ENCODE assay signal across 11 mouse cellular contexts in the genomic region with DNA sequence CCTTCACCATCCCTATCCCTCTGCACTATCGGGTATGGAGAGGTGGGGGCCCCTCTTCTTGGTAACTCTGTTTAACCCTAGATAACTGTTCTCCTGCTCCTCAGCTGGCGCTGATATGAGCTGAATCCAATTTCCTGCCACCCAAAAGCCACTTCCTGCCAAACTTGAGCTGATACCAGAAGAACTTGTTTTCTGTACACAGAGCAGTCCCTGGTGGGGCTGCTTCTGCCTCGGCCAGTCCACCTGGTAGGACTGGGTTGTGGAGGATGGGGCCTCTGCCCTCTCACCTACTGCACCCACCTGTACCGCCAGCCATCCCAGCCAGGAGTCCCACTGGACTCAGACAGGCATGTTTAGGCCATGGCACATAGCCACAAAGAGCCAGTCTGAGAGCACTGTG. TPM values are rescaled to one million over a fixed set of nuclear protein-coding genes. Genes with fewer than 3 reads are reported as not detected.
DNase-seq lines count a peak whose midpoint lies in the region; ATAC-seq and TF ChIP-seq lines count a peak whose summit lies in the region.
"Had no signal": no experiment of that assay in that cellular context is flagged by ENCODE, and none has a peak within 500 bp of the region (broad histone marks: within the 10 kb centered on the region; RNA-seq: fewer than 3 reads in every experiment).

No protein-coding gene starts in this region.

- TF ChIP-seq CTCF in heart, postnatal 0 days (IDR thresholded peaks at IDR 0.05; ENCODE audit: low read depth) = no peak
- no peak for TF ChIP-seq CTCF in heart, adult 2 months (IDR thresholded peaks at IDR 0.05)
- TF ChIP-seq CTCF in bone marrow, adult 2 months (IDR thresholded peaks at IDR 0.05; ENCODE audit: control insufficient read depth, insufficient read depth, low read length) = no peak
- TF ChIP-seq CTCF in lung, adult 2 months (IDR thresholded peaks at IDR 0.05; ENCODE audit: insufficient read depth, low read length) = no peak

- intact Hi-C loops in heart, adult 2 months (cut with DNase I) = no loop called here

- no peak overlapping the region for H3K4me2 ChIP-seq in heart, postnatal 0 days (ENCODE audit: low read depth, low read length)
- H3K4me2 ChIP-seq in hindbrain, embryonic 12.5 days (replicated peaks) = no peak overlapping the region

- H3K27me3 ChIP-seq in heart, postnatal 0 days (ENCODE audit: control insufficient read depth, insufficient read depth, low read length) = no peaks in the 10 kb centered on the region
- H3K27me3 ChIP-seq in heart, adult 2 months (ENCODE audit: control insufficient read depth, insufficient read depth, low read length) = no peaks in the 10 kb centered on the region
- peaks cover 54% of the 10 kb centered on the region for H3K27me3 ChIP-seq in hindbrain, embryonic 12.5 days

- no peaks in the 10 kb centered on the region for H3K36me3 ChIP-seq in heart, postnatal 0 days (replicated peaks; ENCODE audit: control insufficient read depth, insufficient read depth, low read length)
- no peaks in the 10 kb centered on the region for H3K36me3 ChIP-seq in heart, adult 2 months (ENCODE audit: control insufficient read depth, insufficient read depth, low read length)
- H3K36me3 ChIP-seq in hindbrain, embryonic 12.5 days = no peaks in the 10 kb centered on the region

- no peak for ATAC-seq in heart, postnatal 0 days (ENCODE audit: insufficient read depth, low read depth)
- ATAC-seq in hindbrain, embryonic 12.5 days (ENCODE audit: low FRiP score) = no peak

- TF ChIP-seq EP300 in heart, postnatal 0 days (IDR thresholded peaks at IDR 0.05; ENCODE audit: low read depth) = no peak
- TF ChIP-seq EP300 in heart, adult 2 months (IDR thresholded peaks at IDR 0.05; ENCODE audit: insufficient read depth, low read depth, low read length) = no peak

- H3K9me3 ChIP-seq in heart, postnatal 0 days (replicated peaks; ENCODE audit: control insufficient read depth, low read length) = no peaks in the 10 kb centered on the region
- no peaks in the 10 kb centered on the region for H3K9me3 ChIP-seq in hindbrain, embryonic 12.5 days (replicated peaks)

- H3K79me2 ChIP-seq in heart, adult 2 months (replicated peaks; ENCODE audit: control insufficient read depth, insufficient read depth, low read length) = no peaks in the 10 kb centered on the region

- no peak for DNase-seq in heart, postnatal 0 days (ENCODE audit: low spot score)
- DNase-seq in heart, adult 2 months = no peak
- peak; percentile 39 to 57 for DNase-seq in thymus, adult 18-20 months
- no peak for DNase-seq in layer of hippocampus, adult 9-11 months
- no peak for DNase-seq in adrenal gland, adult 2 months
- DNase-seq in lung, adult 2 months = no peak
- DNase-seq: embryo, embryonic 11 days had no signal

- H3K27ac ChIP-seq in heart, postnatal 0 days (ENCODE audit: low read depth) = peak overlapping the region; percentile 31; the same call in 1 of the 2 replicates
- H3K27ac ChIP-seq in heart, adult 2 months = no peak overlapping the region
- H3K27ac ChIP-seq in bone marrow, adult 2 months (ENCODE audit: control insufficient read depth, insufficient read depth, low read depth, low read length, poor library complexity) = peak overlapping the region; percentile 77
- peak overlapping the region; percentile 78; the same call in 1 of the 2 replicates for H3K27ac ChIP-seq in hindbrain, embryonic 12.5 days

- no peak overlapping the region for H3K9ac ChIP-seq in heart, postnatal 0 days (replicated peaks; ENCODE audit: low read depth, low read length)
- H3K9ac ChIP-seq in heart, adult 2 months (ENCODE audit: low read depth, low read length) = no peak overlapping the region
- H3K9ac ChIP-seq in hindbrain, embryonic 12.5 days = peak overlapping the region; percentile 6; the same call in 1 of the 2 replicates

- peaks cover 37% of the 10 kb centered on the region for H3K4me1 ChIP-seq in heart, postnatal 0 days (ENCODE audit: control insufficient read depth, insufficient read depth)
- peaks cover 2% of the 10 kb centered on the region; the same call in 1 of the 2 replicates for H3K4me1 ChIP-seq in heart, adult 2 months (ENCODE audit: control insufficient read depth, insufficient read depth, low read length)
- peaks cover 8% of the 10 kb centered on the region for H3K4me1 ChIP-seq in bone marrow, adult 2 months (ENCODE audit: control insufficient read depth, insufficient read depth, low read length)
- peaks cover 69% of the 10 kb centered on the region for H3K4me1 ChIP-seq in hindbrain, embryonic 12.5 days
- H3K4me1 ChIP-seq in lung, adult 2 months (ENCODE audit: control insufficient read depth, insufficient read depth, low read length) = peaks cover 3% of the 10 kb centered on the region; the same call in 1 of the 2 replicates

- no peak overlapping the region for H3K4me3 ChIP-seq in heart, postnatal 0 days (ENCODE audit: low read depth, low read length)
- H3K4me3 ChIP-seq in heart, adult 2 months = no peak overlapping the region
- H3K4me3 ChIP-seq in bone marrow, adult 2 months (replicated peaks; ENCODE audit: control insufficient read depth, low read depth, low read length) = no peak overlapping the region
- no peak overlapping the region for H3K4me3 ChIP-seq in hindbrain, embryonic 12.5 days
- no peak overlapping the region for H3K4me3 ChIP-seq in lung, adult 2 months (replicated peaks; ENCODE audit: extremely low read depth, low read depth, low read length)

- TF ChIP-seq POLR2A in heart, adult 2 months (IDR thresholded peaks at IDR 0.05; ENCODE audit: insufficient read depth, low read depth, low read length) = no peak
- no peak for TF ChIP-seq POLR2A in bone marrow, adult 2 months (IDR thresholded peaks at IDR 0.05; ENCODE audit: borderline replicate concordance, control insufficient read depth, low read depth, low read length)
- no peak for TF ChIP-seq POLR2A in lung, adult 2 months (IDR thresholded peaks at IDR 0.05; ENCODE audit: borderline replicate concordance, extremely low read depth, low read depth, low read length)

- 43% methylated on average over 4 of the region's 4 CpGs for WGBS in heart, postnatal 0 days
- WGBS in heart, adult 2 months = 48% methylated on average over 4 of the region's 4 CpGs
- WGBS in bone marrow, adult 2 months = 14% methylated on average over 4 of the region's 4 CpGs
- WGBS in hindbrain, embryonic 12.5 days = 78% methylated on average over 4 of the region's 4 CpGs
- 49% methylated on average over 4 of the region's 4 CpGs for WGBS in lung, adult 2 months

RNA-seq across cellular contexts. Expression of a gene that starts 3.2 kb away (rescaled TPM):
- total RNA-seq in heart, postnatal 0 days (2014; rRNA removed; ENCODE audit: low replicate concordance) = not detected in 2 replicates
- polyA plus RNA-seq in heart, postnatal 0 days (2015; fragmentation: Nextera tagmentation; extraction: Ambion mirVana) = 0.45 TPM in 1 of 2 replicates, not detected in the other
- not detected for total RNA-seq in heart, adult 2 months (2021)
- not detected in 2 replicates for polyA plus RNA-seq in heart, adult 2 months (2012; rRNA removed)
- not detected in 2 replicates for polyA plus RNA-seq in bone marrow, adult 2 months (2011; ENCODE audit: insufficient read depth, insufficient read length, low replicate concordance, missing spikeins)
- polyA plus RNA-seq in hindbrain, embryonic 12.5 days (2016; fragmentation: Nextera tagmentation; extraction: Ambion mirVana) = not detected in 2 replicates
- total RNA-seq in adrenal gland, adult 2 months (2021) = not detected
- not detected in 2 replicates for polyA plus RNA-seq in adrenal gland, adult 2 months (2012; rRNA removed)
- not detected in 2 replicates for polyA plus RNA-seq in lung, adult 2 months (2012; rRNA removed)
- polyA plus RNA-seq: kidney, embryonic 16.5 days; small intestine, adult 2 months had no signal

RNA-seq across cellular contexts. Expression of a gene that starts 34.0 kb away (rescaled TPM):
- 10.2 and 13.1 TPM in 2 replicates for total RNA-seq in heart, postnatal 0 days (2014; rRNA removed; ENCODE audit: low replicate concordance)
- polyA plus RNA-seq in heart, postnatal 0 days (2015; fragmentation: Nextera tagmentation; extraction: Ambion mirVana) = 4.3 TPM in 2 replicates
- total RNA-seq in heart, adult 2 months (2021) = 1 to 10 TPM; 3.5 to 4.4 TPM
- 3.9 and 4.0 TPM in 2 replicates for polyA plus RNA-seq in heart, adult 2 months (2012; rRNA removed)
- 4.0 and 7.5 TPM in 2 replicates for polyA plus RNA-seq in bone marrow, adult 2 months (2011; ENCODE audit: insufficient read depth, insufficient read length, low replicate concordance, missing spikeins)
- polyA plus RNA-seq in hindbrain, embryonic 12.5 days (2016; fragmentation: Nextera tagmentation; extraction: Ambion mirVana) = 33.9 and 36.8 TPM in 2 replicates
- total RNA-seq in adrenal gland, adult 2 months (2021) = 10 to 100 TPM; 11.5 to 16.4 TPM
- polyA plus RNA-seq in adrenal gland, adult 2 months (2012; rRNA removed) = 6.5 and 9.2 TPM in 2 replicates
- 14.7 TPM in 2 replicates for polyA plus RNA-seq in lung, adult 2 months (2012; rRNA removed)

Comparison
In these comparisons a context has a peak if more than half of its experiments do, and no peak if none do; other contexts are left out.
1. DNase-seq: peak in thymus, adult 18-20 months (2 of 2); none in heart, postnatal 0 days (single experiment), heart, adult 2 months (0 of 2), layer of hippocampus, adult 9-11 months (single experiment), adrenal gland, adult 2 months (single experiment) and lung, adult 2 months (single experiment).